ENCODE assay signal across 35 mouse cellular contexts in genomic region chr5:73053933-73054332, GRCm38 (mm10). TPM values are rescaled to one million over a fixed set of nuclear protein-coding genes. Genes with fewer than 3 reads are reported as not detected.
"Had no signal": no experiment of that assay in that cellular context is flagged by ENCODE, and none has a peak within 500 bp of the region (broad histone marks: within the 10 kb centered on the region; RNA-seq: fewer than 3 reads in every experiment).

No protein-coding gene starts in this region.

- H3K9ac ChIP-seq: limb, embryonic 12.5 days; limb, embryonic 13.5 days; limb, embryonic 15.5 days; liver, embryonic 12.5 days; liver, embryonic 13.5 days; liver, embryonic 14.5 days; liver, embryonic 15.5 days; liver, postnatal 0 days; lung, embryonic 14.5 days; lung, embryonic 15.5 days; midbrain, embryonic 12.5 days; midbrain, embryonic 15.5 days; neural tube, embryonic 12.5 days had no signal

- DNase-seq: left cerebral cortex, postnatal 4 days; liver; liver, embryonic 13.5 days; liver, postnatal 0 days; lung, adult 18-20 months; lung, adult 2 months; lung, embryonic 14.5 days; lung, postnatal 10 days; lung, postnatal 14 days; lung, postnatal 36 days; lung, postnatal 4 days; midbrain, embryonic 14.5 days had no signal

- H3K4me2 ChIP-seq: limb, embryonic 12.5 days; limb, embryonic 13.5 days; limb, embryonic 15.5 days; liver, embryonic 11.5 days; liver, embryonic 12.5 days; liver, embryonic 13.5 days; liver, embryonic 15.5 days; lung, embryonic 14.5 days; lung, embryonic 15.5 days; midbrain, embryonic 12.5 days; midbrain, embryonic 15.5 days; neural tube, embryonic 12.5 days had no signal

- H3K4me3 ChIP-seq: limb, embryonic 10.5 days; limb, embryonic 12.5 days; limb, embryonic 13.5 days; limb, embryonic 15.5 days; liver, embryonic 12.5 days; liver, embryonic 13.5 days; liver, embryonic 15.5 days; lung, embryonic 15.5 days; megakaryocyte, embryonic 14.5 days; midbrain, embryonic 10.5 days; midbrain, embryonic 12.5 days; midbrain, embryonic 15.5 days; myocyte; neural tube, embryonic 12.5 days had no signal

- ATAC-seq: liver, embryonic 12.5 days; liver, postnatal 0 days; lung, postnatal 0 days; midbrain, embryonic 15.5 days; midbrain, embryonic 16.5 days had no signal

- H3K4me1 ChIP-seq: limb, embryonic 10.5 days; limb, embryonic 12.5 days; limb, embryonic 13.5 days; limb, embryonic 15.5 days; liver, embryonic 12.5 days; liver, embryonic 13.5 days; liver, embryonic 15.5 days; lung, embryonic 15.5 days; megakaryocyte, embryonic 14.5 days; midbrain, embryonic 10.5 days; midbrain, embryonic 12.5 days; midbrain, embryonic 15.5 days; neural tube, embryonic 12.5 days had no signal

- H3K9me3 ChIP-seq: limb, embryonic 10.5 days; limb, embryonic 12.5 days; limb, embryonic 13.5 days; limb, embryonic 15.5 days; liver, embryonic 12.5 days; liver, embryonic 13.5 days; liver, embryonic 15.5 days; lung, embryonic 15.5 days; megakaryocyte, embryonic 14.5 days; midbrain, embryonic 10.5 days; midbrain, embryonic 12.5 days; midbrain, embryonic 15.5 days; neural tube, embryonic 12.5 days had no signal

- H3K27ac ChIP-seq: limb, embryonic 10.5 days; limb, embryonic 12.5 days; limb, embryonic 13.5 days; limb, embryonic 15.5 days; liver, embryonic 12.5 days; liver, embryonic 13.5 days; liver, embryonic 14.5 days; liver, embryonic 15.5 days; lung, embryonic 15.5 days; macrophage; midbrain, embryonic 10.5 days; midbrain, embryonic 12.5 days; midbrain, embryonic 15.5 days; neural tube, embryonic 12.5 days had no signal

- H3K27me3 ChIP-seq: limb, embryonic 12.5 days; limb, embryonic 13.5 days; limb, embryonic 15.5 days; liver, embryonic 12.5 days; liver, embryonic 13.5 days; liver, embryonic 15.5 days; lung, embryonic 15.5 days; megakaryocyte, embryonic 14.5 days; midbrain, embryonic 12.5 days; midbrain, embryonic 15.5 days; neural tube, embryonic 12.5 days had no signal

RNA-seq across cellular contexts. Expression of gene Slc10a4, which starts 47.2 kb away (rescaled TPM):
- total RNA-seq: liver, adult 2 months; megakaryocyte progenitor cell, adult 5-6 weeks; megakaryocyte, adult 5-6 weeks; megakaryocyte-erythroid progenitor cell, adult 5-6 weeks; monocyte, adult 5-6 weeks had no signal
- polyA plus RNA-seq: liver, adult 2 months; liver, postnatal 0 days; macrophage had no signal
